Mouse (Mus musculus): ENCODE data around the gene Kcnk3. TPM values are rescaled to one million over a fixed set of nuclear protein-coding genes. Genes with fewer than 3 reads are reported as not detected.
A peak's percentile ranks its signal among the peaks of the same experiment; 100 is the strongest.

The Kcnk3 gene
- polyA plus RNA-seq, 1 experiment from 2014 or later, result 0.65 TPM

GRCm38 (mm10) chr5:30659042-30659441 lies 71.1 kb downstream of the Kcnk3 start:
- Histone ChIP-seq H3K9ac (ENCODE audit: low read depth, low read length) (no peak overlapping the region), H3K9me3 (ENCODE audit: control insufficient read depth, low read length) (no peaks in the 10 kb centered on the region), H3K27me3 (ENCODE audit: control insufficient read depth, insufficient read depth, low read length) (no peaks in the 10 kb centered on the region), H3K36me3 (ENCODE audit: control insufficient read depth, insufficient read depth, low read length) (no peaks in the 10 kb centered on the region), H3K4me2 (replicated peaks; ENCODE audit: low read depth, low read length) (no peak overlapping the region), H3K4me3 (ENCODE audit: low read depth, low read length) (no peak overlapping the region), H3K27ac (ENCODE audit: low read depth, low read length) (no peak overlapping the region), H3K4me1 (replicated peaks; ENCODE audit: control insufficient read depth, insufficient read depth, low read length) (no peaks in the 10 kb centered on the region)
- ATAC-seq (ENCODE audit: low FRiP score), result no peak
- 75% methylated on average over 4 of the region's 4 CpGs for WGBS
- DNase-seq (ENCODE audit: low spot score), result no peak

- Histone ChIP-seq H3K36me3 (ENCODE audit: control insufficient read depth, insufficient read depth, low read length) (no peaks in the 10 kb centered on the region), H3K9ac (ENCODE audit: low read depth, low read length) (no peak overlapping the region), H3K4me2 (replicated peaks; ENCODE audit: low read depth, low read length) (no peak overlapping the region), H3K27me3 (ENCODE audit: control insufficient read depth, insufficient read depth, low read length) (no peaks in the 10 kb centered on the region), H3K27ac (ENCODE audit: low read depth, low read length) (no peak overlapping the region), H3K9me3 (ENCODE audit: control insufficient read depth, low read length) (no peaks in the 10 kb centered on the region), H3K4me3 (ENCODE audit: low read depth, low read length) (no peak overlapping the region), H3K4me1 (replicated peaks; ENCODE audit: control insufficient read depth, insufficient read depth, low read length) (no peaks in the 10 kb centered on the region)
- WGBS, result 79% methylated on average over 1 of the region's 1 CpGs
- ATAC-seq (ENCODE audit: low FRiP score), result no peak
- DNase-seq (ENCODE audit: low spot score), result no peak
Observed at GRCm38 (mm10) chr5:30660278-30660677, 72.3 kb downstream of the Kcnk3 start.

- Histone ChIP-seq H3K36me3 (ENCODE audit: control insufficient read depth, insufficient read depth, low read length) (no peaks in the 10 kb centered on the region), H3K4me1 (replicated peaks; ENCODE audit: control insufficient read depth, insufficient read depth, low read length) (no peaks in the 10 kb centered on the region), H3K4me2 (replicated peaks; ENCODE audit: low read depth, low read length) (no peak overlapping the region), H3K9me3 (ENCODE audit: control insufficient read depth, low read length) (no peaks in the 10 kb centered on the region), H3K9ac (ENCODE audit: low read depth, low read length) (no peak overlapping the region), H3K4me3 (ENCODE audit: low read depth, low read length) (no peak overlapping the region), H3K27me3 (ENCODE audit: control insufficient read depth, insufficient read depth, low read length) (no peaks in the 10 kb centered on the region), H3K27ac (ENCODE audit: low read depth, low read length) (no peak overlapping the region)
- 95% methylated on average over 5 of the region's 5 CpGs for WGBS
- no peak for DNase-seq (ENCODE audit: low spot score)
- ATAC-seq (ENCODE audit: low FRiP score), result no peak
Observed at GRCm38 (mm10) chr5:30660813-30661212, 72.8 kb downstream of the Kcnk3 start.

GRCm38 (mm10) chr5:30665360-30665759 lies 77.4 kb downstream of the Kcnk3 start:
- WGBS, result 87% methylated on average over 9 of the region's 9 CpGs
- DNase-seq (ENCODE audit: low spot score), result no peak

GRCm38 (mm10) chr5:30665968-30666367 lies 78.0 kb downstream of the Kcnk3 start:
- Histone ChIP-seq H3K27me3 (ENCODE audit: control insufficient read depth, insufficient read depth, low read length) (no peaks in the 10 kb centered on the region), H3K4me1 (replicated peaks; ENCODE audit: control insufficient read depth, insufficient read depth, low read length) (peaks cover 3% of the 10 kb centered on the region), H3K27ac (ENCODE audit: low read depth, low read length) (no peak overlapping the region), H3K4me3 (ENCODE audit: low read depth, low read length) (peak overlapping the region; percentile 75; the same call in 1 of the 2 replicates), H3K36me3 (ENCODE audit: control insufficient read depth, insufficient read depth, low read length) (no peaks in the 10 kb centered on the region; the same call in 1 of the 2 replicates), H3K9me3 (ENCODE audit: control insufficient read depth, low read length) (no peaks in the 10 kb centered on the region), H3K9ac (ENCODE audit: low read depth, low read length) (peak overlapping the region; percentile 56; the same call in 1 of the 2 replicates), H3K4me2 (replicated peaks; ENCODE audit: low read depth, low read length) (peak overlapping the region; percentile 51)
- no peak for ATAC-seq (ENCODE audit: low FRiP score)
- DNase-seq (ENCODE audit: low spot score), result no peak
- 71% methylated on average over 6 of the region's 6 CpGs for WGBS

More at GRCm38 (mm10) chr5:30665360-30665759, 77.4 kb downstream of the Kcnk3 start:
- Histone ChIP-seq H3K27ac (ENCODE audit: low read depth, low read length) (no peak overlapping the region), H3K9me3 (ENCODE audit: control insufficient read depth, low read length) (no peaks in the 10 kb centered on the region), H3K9ac (ENCODE audit: low read depth, low read length) (no peak overlapping the region), H3K4me3 (ENCODE audit: low read depth, low read length) (no peak overlapping the region), H3K36me3 (ENCODE audit: control insufficient read depth, insufficient read depth, low read length) (no peaks in the 10 kb centered on the region; the same call in 1 of the 2 replicates), H3K4me2 (replicated peaks; ENCODE audit: low read depth, low read length) (no peak overlapping the region), H3K4me1 (replicated peaks; ENCODE audit: control insufficient read depth, insufficient read depth, low read length) (peaks cover 3% of the 10 kb centered on the region), H3K27me3 (ENCODE audit: control insufficient read depth, insufficient read depth, low read length) (no peaks in the 10 kb centered on the region)
- no peak for ATAC-seq (ENCODE audit: low FRiP score)

GRCm38 (mm10) chr5:30666391-30667195 lies 78.6 kb downstream of the Kcnk3 start, which contains the start of gene Cenpa:
Cenpa (plus strand) TSS chr5:30666777.
- WGBS, result under 1% methylated on average over 40 of the region's 40 CpGs
- Histone ChIP-seq H3K4me1 (replicated peaks; ENCODE audit: control insufficient read depth, insufficient read depth, low read length) (peaks cover 3% of the 10 kb centered on the region), H3K4me2 (replicated peaks; ENCODE audit: low read depth, low read length) (peak within 1 kb of the TSS; percentile 51), H3K9ac (ENCODE audit: low read depth, low read length) (peak within 1 kb of the TSS; percentile 68), H3K36me3 (ENCODE audit: control insufficient read depth, insufficient read depth, low read length) (no peaks in the 10 kb centered on the region; the same call in 1 of the 2 replicates), H3K27ac (ENCODE audit: low read depth, low read length) (0 out of 2 replicates have a peak within 1 kb of the TSS, but pooled peaks have one; percentile 25), H3K9me3 (ENCODE audit: control insufficient read depth, low read length) (no peaks in the 10 kb centered on the region), H3K27me3 (ENCODE audit: control insufficient read depth, insufficient read depth, low read length) (no peaks in the 10 kb centered on the region), H3K4me3 (ENCODE audit: low read depth, low read length) (peak within 1 kb of the TSS; percentile 75)
- peak; percentile 95 for ATAC-seq (ENCODE audit: low FRiP score)
- peak; percentile 88 for DNase-seq (ENCODE audit: low spot score)

- no peak for ATAC-seq (ENCODE audit: low FRiP score)
- Histone ChIP-seq H3K4me1 (replicated peaks; ENCODE audit: control insufficient read depth, insufficient read depth, low read length) (peaks cover 3% of the 10 kb centered on the region), H3K9ac (ENCODE audit: low read depth, low read length) (peak overlapping the region; percentile 68), H3K9me3 (ENCODE audit: control insufficient read depth, low read length) (no peaks in the 10 kb centered on the region), H3K4me3 (ENCODE audit: low read depth, low read length) (peak overlapping the region; percentile 75), H3K27me3 (ENCODE audit: control insufficient read depth, insufficient read depth, low read length) (no peaks in the 10 kb centered on the region), H3K4me2 (replicated peaks; ENCODE audit: low read depth, low read length) (peak overlapping the region; percentile 51), H3K27ac (ENCODE audit: low read depth, low read length) (no peak overlapping the region), H3K36me3 (ENCODE audit: control insufficient read depth, insufficient read depth, low read length) (no peaks in the 10 kb centered on the region; the same call in 1 of the 2 replicates)
- under 1% methylated on average over 13 of the region's 13 CpGs for WGBS
- peak; percentile 21 for DNase-seq (ENCODE audit: low spot score)
Observed at GRCm38 (mm10) chr5:30667215-30667614, 79.2 kb downstream of the Kcnk3 start.

- 15% methylated on average over 3 of the region's 3 CpGs for WGBS
Observed at GRCm38 (mm10) chr5:30667686-30668085, 79.7 kb downstream of the Kcnk3 start.

More at GRCm38 (mm10) chr5:30667686-30668085, 79.7 kb downstream of the Kcnk3 start:
- Histone ChIP-seq H3K36me3 (ENCODE audit: control insufficient read depth, insufficient read depth, low read length) (no peaks in the 10 kb centered on the region; the same call in 1 of the 2 replicates), H3K27me3 (ENCODE audit: control insufficient read depth, insufficient read depth, low read length) (no peaks in the 10 kb centered on the region), H3K4me2 (replicated peaks; ENCODE audit: low read depth, low read length) (peak overlapping the region; percentile 51), H3K27ac (ENCODE audit: low read depth, low read length) (no peak overlapping the region), H3K9me3 (ENCODE audit: control insufficient read depth, low read length) (no peaks in the 10 kb centered on the region), H3K4me3 (ENCODE audit: low read depth, low read length) (peak overlapping the region; percentile 75), H3K9ac (ENCODE audit: low read depth, low read length) (peak overlapping the region; percentile 68), H3K4me1 (replicated peaks; ENCODE audit: control insufficient read depth, insufficient read depth, low read length) (peaks cover 3% of the 10 kb centered on the region)
- ATAC-seq (ENCODE audit: low FRiP score) (no peak), DNase-seq (ENCODE audit: low spot score) (peak; percentile 18)

Measured in hindbrain, embryonic 11.5 days (tissue).